Mouse (Mus musculus) heart, adult 2 months (tissue): ENCODE measurements at regions not wholly inside any gene's neighbourhood (a gene's known extent, or its start where the extent isn't known, plus 50 kb on each side); places are given as distances from the start of the nearest gene placed in this dataset.
A peak's percentile ranks its signal among the peaks of the same experiment; 100 is the strongest.

Experiments
- DNase-seq, 2 experiments: peaks; one replicate each; pipeline ENCODE4 v3.0.0; 2021
- H3K27ac ChIP-seq: fragments of 200-600 bp; 2 replicates; pipeline ENCODE4 v1.8.1; 2022
- H3K27me3 ChIP-seq: fragments of 200-500 bp; 2 replicates; pipeline ENCODE4 v1.6.1; 2012; ENCODE audit warnings: mild to moderate bottlenecking, low read length, inconsistent platforms, mixed read lengths; ENCODE audit not compliant: control insufficient read depth, insufficient read depth
- H3K36me3 ChIP-seq: fragments of 200-500 bp; 2 replicates; pipeline ENCODE4 v1.6.1; 2012; ENCODE audit warnings: low read length, inconsistent platforms; ENCODE audit not compliant: control insufficient read depth, insufficient read depth
- H3K4me1 ChIP-seq: fragments of 200-500 bp; 2 replicates; pipeline ENCODE4 v1.6.1; 2011; ENCODE audit warnings: low read length; ENCODE audit not compliant: control insufficient read depth, insufficient read depth
- H3K4me3 ChIP-seq: fragments of 200-600 bp; 2 replicates; pipeline ENCODE4 v1.8.1; 2022
- H3K79me2 ChIP-seq: fragments of 200-500 bp; replicated peaks from 2 replicates; pipeline ENCODE4 v1.6.1; 2012; ENCODE audit warnings: mild to moderate bottlenecking, inconsistent platforms, low read length, moderate library complexity, mixed read lengths; ENCODE audit not compliant: control insufficient read depth, insufficient read depth
- H3K9ac ChIP-seq: fragments of 200-500 bp; 2 replicates; pipeline ENCODE4 v1.6.1; 2012; ENCODE audit warnings: low read depth, mild to moderate bottlenecking, control low read depth, inconsistent platforms, low read length, mixed read lengths
- CTCF ChIP-seq: fragments of 200-600 bp; IDR thresholded peaks from 2 replicates; pipeline ENCODE4 v1.8.1; 2022; ENCODE audit warnings: antibody characterized with exemption, mild to moderate bottlenecking, moderate library complexity
- EP300 ChIP-seq: fragments of 200-500 bp; IDR thresholded peaks from 2 replicates; pipeline ENCODE4 v1.6.1; 2011; ENCODE audit warnings: low read depth, low read length, control low read depth; ENCODE audit not compliant: insufficient read depth
- POLR2A ChIP-seq: fragments of 200-500 bp; IDR thresholded peaks from 2 replicates; pipeline ENCODE4 v1.6.1; 2011; ENCODE audit warnings: mild to moderate bottlenecking, low read depth, low read length, control low read depth; ENCODE audit not compliant: insufficient read depth
- WGBS: fragments of 180-500 bp; shearing (Covaris S2); methylation state at CpG from one replicate; pipeline ENCODE4 v1.1.7; 2018; 5-methylcytosine and 5-hydroxymethylcytosine counted together
- intact Hi-C: fragments of 180-260 bp; cut with DNase I; formaldehyde crosslinking; loops from one replicate; pipeline ENCODE4 v1.15.1; 2025

DNA sequence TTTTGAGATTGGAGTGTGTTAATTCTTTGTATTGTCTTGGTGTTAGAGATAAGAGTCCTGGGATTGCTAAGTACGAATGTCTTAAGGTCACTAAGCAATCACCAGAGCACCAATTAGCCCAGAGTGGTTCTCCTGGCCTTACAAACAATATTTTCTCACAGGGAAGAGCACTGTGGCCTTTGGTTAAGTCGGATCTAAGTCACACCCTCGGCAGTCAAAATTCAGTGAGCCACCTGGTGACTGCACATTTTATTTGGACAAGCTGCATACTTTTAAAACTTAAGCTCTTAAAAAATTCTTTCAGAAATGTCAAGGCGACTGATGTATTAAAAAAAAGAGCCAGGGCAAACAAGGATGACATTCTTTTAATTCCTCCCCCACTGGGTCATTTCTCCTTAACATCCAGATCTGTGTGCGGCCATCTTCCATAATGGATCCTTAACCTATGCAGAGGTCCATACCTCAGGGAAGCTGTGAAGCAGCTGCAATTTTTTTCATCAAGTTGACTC lies 60.9 kb upstream of the Foxa2 start:
- no peak overlapping the region for H3K4me3 ChIP-seq
- H3K4me1 ChIP-seq = no peaks in the 10 kb centered on the region
- no peaks in the 10 kb centered on the region for H3K79me2 ChIP-seq
- no peak for DNase-seq
- intact Hi-C loops = no loop called here
- H3K27me3 ChIP-seq = no peaks in the 10 kb centered on the region
- WGBS = 58% methylated on average over 5 of the region's 5 CpGs
- TF ChIP-seq CTCF (no peak), POLR2A (no peak), EP300 (no peak)
- H3K9ac ChIP-seq = no peak overlapping the region
- H3K27ac ChIP-seq = no peak overlapping the region
- no peaks in the 10 kb centered on the region for H3K36me3 ChIP-seq

- 73% methylated on average over 2 of the region's 2 CpGs for WGBS
- no peak for DNase-seq
- Histone ChIP-seq H3K9ac (no peak overlapping the region), H3K79me2 (no peaks in the 10 kb centered on the region), H3K4me3 (no peak overlapping the region), H3K27me3 (no peaks in the 10 kb centered on the region), H3K27ac (no peak overlapping the region), H3K36me3 (no peaks in the 10 kb centered on the region), H3K4me1 (no peaks in the 10 kb centered on the region)
- TF ChIP-seq EP300 (no peak), CTCF (peak; percentile 77), POLR2A (no peak)
- intact Hi-C loops = no loop called here
These were observed 63.4 kb upstream of the Foxa2 start for GRCm38 (mm10) chr2:148110149-148110548.

DNA sequence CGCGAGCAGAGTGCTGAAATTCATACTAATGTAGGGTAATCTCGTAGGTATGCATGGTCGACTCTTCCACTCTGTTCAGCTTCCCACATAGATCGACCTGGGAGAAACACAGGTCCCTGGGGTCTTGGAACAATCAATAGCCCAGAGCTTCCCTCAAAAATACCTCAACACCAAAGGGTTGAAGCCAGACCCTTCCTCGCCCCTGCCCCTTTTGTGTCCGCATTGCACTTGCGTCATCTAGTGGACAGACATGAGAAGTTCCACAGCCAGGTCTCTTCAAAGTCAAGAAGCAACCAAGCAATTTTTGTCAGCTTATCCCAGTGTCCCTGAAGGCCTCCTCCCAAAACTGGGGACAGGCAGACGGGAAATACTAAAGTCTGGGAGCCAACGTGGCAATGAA lies 65.1 kb upstream of the Foxa2 start:
- Histone ChIP-seq H3K79me2 (no peaks in the 10 kb centered on the region), H3K9ac (no peak overlapping the region), H3K4me3 (no peak overlapping the region), H3K4me1 (no peaks in the 10 kb centered on the region), H3K27ac (no peak overlapping the region), H3K36me3 (no peaks in the 10 kb centered on the region), H3K27me3 (no peaks in the 10 kb centered on the region)
- no peak for DNase-seq
- 17% methylated on average over 10 of the region's 10 CpGs for WGBS
- intact Hi-C loops = loop anchor here (2.0 kb wide), 1 partner anchor 303 kb away; no protein-coding TSS in a partner anchor
- TF ChIP-seq POLR2A (no peak), CTCF (peak; percentile 77)

- 10% methylated on average over 2 of the region's 2 CpGs for WGBS
- Histone ChIP-seq H3K36me3 (no peaks in the 10 kb centered on the region), H3K4me1 (no peaks in the 10 kb centered on the region), H3K4me3 (no peak overlapping the region), H3K27me3 (no peaks in the 10 kb centered on the region), H3K79me2 (no peaks in the 10 kb centered on the region), H3K9ac (no peak overlapping the region), H3K27ac (no peak overlapping the region)
- DNase-seq = no peak
- intact Hi-C loops = loop anchor here (1.0 to 2.0 kb wide), 2 partner anchors 266 to 304 kb away; no protein-coding TSS in a partner anchor
- TF ChIP-seq POLR2A = no peak
- no peak for TF ChIP-seq EP300
- no peak for TF ChIP-seq CTCF
These were observed 66.4 kb upstream of the Foxa2 start for GRCm38 (mm10) chr2:148113184-148113583.

DNA sequence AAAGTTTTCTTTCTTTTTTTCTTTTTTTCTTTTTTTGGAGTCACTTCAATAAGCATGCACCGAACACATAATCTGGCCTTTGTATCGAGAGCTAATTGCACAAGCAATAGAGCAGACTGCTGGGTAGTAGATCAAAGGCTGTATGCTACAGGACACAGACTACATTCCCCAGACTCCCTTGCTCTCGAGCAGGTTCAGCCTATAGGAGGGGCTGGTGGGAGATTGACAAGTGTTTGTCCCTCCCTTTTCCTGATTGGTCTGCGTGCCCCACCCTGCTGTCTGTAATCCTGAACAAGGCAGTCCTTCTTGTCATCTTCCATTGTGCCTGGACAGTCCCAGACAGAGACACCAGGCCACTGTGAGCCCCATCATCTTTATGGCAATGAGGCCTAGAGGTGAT lies 67.8 kb upstream of the Foxa2 start:
- H3K79me2 ChIP-seq = no peaks in the 10 kb centered on the region
- TF ChIP-seq EP300 = no peak
- TF ChIP-seq POLR2A = no peak
- TF ChIP-seq CTCF = no peak
- H3K27ac ChIP-seq = no peak overlapping the region
- no peak for DNase-seq
- no peaks in the 10 kb centered on the region for H3K4me1 ChIP-seq
- no peak overlapping the region for H3K9ac ChIP-seq
- intact Hi-C loops = no loop called here
- no peaks in the 10 kb centered on the region for H3K36me3 ChIP-seq
- no peak overlapping the region for H3K4me3 ChIP-seq
- no peaks in the 10 kb centered on the region for H3K27me3 ChIP-seq
- WGBS = 47% methylated on average over 4 of the region's 4 CpGs

- WGBS = 84% methylated on average over 3 of the region's 3 CpGs
- Histone ChIP-seq H3K27ac (no peak overlapping the region), H3K79me2 (no peaks in the 10 kb centered on the region), H3K4me3 (no peak overlapping the region), H3K36me3 (no peaks in the 10 kb centered on the region), H3K9ac (no peak overlapping the region), H3K4me1 (no peaks in the 10 kb centered on the region), H3K27me3 (no peaks in the 10 kb centered on the region)
- intact Hi-C loops = no loop called here
- DNase-seq = no peak
- TF ChIP-seq POLR2A (no peak), CTCF (no peak), EP300 (no peak)
These were observed 69.4 kb upstream of the Foxa2 start for GRCm38 (mm10) chr2:148116033-148116790.
